Mouse (Mus musculus) right cerebral cortex, postnatal 36 days (tissue): ENCODE measurements at regions not wholly inside any gene's neighbourhood (a gene's known extent, or its start where the extent isn't known, plus 50 kb on each side); places are given as distances from the start of the nearest gene placed in this dataset.
A peak's percentile ranks its signal among the peaks of the same experiment; 100 is the strongest.

ENCODE experiments used
- DNase-seq, 2 experiments: peaks; one replicate each; pipeline ENCODE4 v3.0.0; 2022; ENCODE audit warnings: low spot score in 2 of 2, mixed read lengths in 1 of 2

DNA sequence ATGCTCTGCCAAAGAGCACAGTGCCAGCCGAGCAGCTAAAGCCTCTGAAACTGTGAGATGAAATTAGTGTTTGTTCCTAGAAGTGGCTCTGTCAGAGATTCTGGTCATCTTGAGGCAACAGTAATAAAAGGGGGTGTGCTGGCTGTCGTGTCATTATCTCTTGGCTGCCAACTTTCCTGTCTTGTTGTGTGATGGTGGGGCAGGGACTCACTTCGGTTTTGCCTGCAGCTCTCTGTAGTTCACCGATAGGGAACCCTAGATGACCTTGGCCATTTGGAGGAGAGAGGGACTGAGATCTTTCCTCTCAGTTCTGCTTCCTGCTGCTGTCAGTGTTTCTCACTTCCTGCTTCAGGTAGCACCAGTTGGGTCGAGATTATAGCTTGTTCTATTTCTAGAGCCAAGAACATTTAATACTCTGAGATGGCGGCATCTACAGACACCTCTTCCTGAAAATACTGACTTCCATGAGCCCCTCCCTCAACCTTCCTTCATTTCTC, 159.8 kb upstream of the Kbtbd8 start:
- DNase-seq = no peak

DNA sequence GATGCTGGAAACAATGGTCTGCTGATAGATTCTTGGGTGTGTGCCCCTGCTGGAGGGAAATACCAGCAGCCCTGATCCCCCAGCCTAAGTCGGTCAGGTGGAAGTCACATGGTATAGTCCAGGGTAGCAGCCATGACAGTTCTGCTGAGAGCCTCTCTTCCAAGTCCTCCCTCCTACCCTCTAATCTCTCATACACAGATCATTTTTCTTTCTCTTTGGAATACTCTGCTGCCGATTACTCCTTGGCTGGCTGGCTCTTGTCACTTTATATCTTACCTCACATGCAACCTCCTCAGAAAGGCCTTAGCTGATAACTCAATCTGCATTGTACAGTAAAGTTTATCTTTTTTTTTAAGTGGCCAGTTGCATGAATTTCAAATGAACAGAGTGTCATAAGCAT, 162.5 kb upstream of the Kbtbd8 start:
- DNase-seq = no peak

DNA sequence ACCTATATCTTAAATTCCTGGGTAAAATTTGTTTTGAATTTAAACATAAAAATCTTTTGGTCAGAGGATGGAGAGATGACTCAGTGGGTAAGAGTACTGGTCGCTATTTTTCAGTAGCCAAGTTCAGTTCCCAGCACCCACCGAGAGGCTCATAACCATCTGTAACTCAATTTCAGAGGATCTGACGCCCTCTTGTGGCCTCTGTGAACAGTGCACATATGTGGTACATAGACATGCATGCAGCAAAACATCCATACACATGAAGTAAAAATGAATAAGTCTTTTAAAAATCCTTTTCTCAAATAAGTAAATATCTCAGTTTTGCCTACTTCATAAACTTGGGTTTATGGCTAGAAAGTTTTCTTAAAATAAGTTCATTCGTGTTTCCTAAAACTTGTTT, 163.4 kb upstream of the Kbtbd8 start:
- DNase-seq = no peak

DNA sequence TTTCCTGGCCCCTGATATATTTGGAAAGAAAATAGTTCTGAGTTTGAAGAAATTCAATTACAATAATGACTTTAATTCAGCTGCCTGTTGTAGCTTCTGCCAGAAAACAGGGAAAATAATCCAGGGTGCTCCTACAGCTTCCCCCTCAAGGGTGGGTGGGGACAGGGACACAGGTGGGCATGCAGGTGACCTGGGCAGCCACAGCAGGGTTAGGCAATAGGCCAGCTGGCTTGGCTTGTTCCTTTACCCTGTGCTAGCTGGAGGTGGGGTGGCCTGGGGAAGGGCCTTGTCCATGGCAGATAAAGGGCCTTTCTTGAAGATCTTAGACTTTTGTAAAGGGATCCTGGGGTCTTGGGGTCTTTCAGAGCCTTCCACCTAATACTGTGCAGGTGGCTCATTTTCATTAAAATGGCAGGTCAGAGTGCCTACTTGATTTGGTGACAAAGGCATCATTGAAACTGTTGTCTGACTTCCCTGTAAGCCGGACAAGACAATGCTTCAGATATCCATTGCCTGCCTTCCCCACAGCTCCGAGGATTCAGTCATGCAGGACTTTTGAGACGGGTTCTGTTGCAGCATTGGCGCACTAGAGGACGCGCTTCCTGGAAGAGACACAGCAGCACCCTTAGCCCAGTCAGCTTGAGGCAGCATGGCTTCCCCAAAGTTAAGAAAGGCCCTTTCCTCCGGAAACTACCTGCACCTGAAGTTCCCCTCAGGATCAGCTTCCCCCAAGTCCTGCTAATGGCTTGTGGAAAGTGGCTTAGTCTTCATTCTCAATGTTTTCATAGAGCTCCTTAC, 164.9 kb upstream of the Kbtbd8 start:
- no peak for DNase-seq

DNA sequence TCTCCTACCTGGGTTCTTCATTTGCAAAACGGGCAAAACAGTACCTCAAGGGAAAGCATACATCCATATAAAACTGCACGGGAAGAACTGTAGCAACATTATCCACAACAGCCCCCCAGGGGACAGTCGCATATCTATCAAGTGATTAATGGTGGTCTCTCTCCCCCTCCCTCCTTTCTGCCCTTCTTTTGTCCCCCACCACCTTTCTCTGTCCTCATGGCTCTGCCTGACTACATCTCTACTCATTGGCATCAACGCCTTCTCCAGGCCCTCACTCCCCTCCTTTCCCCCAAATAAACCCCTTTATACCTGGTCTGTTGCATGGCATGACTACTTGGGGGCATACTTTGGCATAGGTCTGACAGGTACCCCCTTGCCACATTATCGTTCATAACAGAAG, 166.1 kb upstream of the Kbtbd8 start:
- DNase-seq = no peak

DNA sequence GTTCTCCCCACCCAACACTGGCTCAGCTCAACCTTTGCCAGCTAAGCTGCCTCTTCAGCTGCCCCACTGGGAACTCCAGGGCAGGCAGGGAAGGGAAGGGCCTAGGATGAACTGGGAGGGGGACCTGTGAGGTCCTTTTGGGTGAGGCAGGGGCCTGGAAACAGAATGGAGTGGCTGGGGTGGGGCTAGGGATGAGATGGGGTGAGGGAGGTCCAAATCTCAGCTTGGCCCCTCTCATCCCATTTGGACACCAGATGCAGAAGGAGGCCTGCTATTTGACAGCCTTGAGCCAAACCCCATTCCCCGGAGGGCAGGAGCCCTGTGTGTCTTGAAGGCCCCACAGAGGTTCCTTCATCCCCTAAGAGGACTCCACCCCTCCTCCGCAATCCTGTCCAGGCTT, 166.7 kb upstream of the Kbtbd8 start:
- DNase-seq = no peak

DNA sequence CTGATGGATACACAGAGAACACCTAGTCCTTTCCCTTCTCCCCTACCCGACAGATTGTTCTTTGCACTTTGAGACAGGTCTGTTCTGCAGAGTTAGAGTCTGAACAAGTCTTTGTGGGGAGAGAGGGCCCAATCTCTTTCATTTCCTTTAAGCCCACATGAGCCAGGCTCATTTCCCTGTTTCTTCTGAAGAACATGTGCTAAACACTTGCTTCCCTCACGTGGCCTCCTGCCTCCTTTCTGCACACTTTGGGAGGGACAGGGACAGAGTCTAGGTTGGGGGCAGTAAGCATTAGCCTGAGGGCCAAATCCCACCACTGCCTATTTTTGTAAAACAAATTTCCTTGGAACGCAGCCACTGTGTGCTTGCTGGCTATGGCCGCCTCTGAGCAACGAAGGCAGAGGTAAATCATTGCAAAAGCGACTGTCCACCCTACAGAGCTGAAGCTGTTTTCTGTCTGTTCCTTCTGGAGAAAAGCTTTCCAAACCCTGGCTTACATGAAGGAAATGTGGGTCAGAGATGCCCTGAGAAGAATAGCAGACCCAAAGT, 170.6 kb upstream of the Kbtbd8 start:
- no peak for DNase-seq

DNA sequence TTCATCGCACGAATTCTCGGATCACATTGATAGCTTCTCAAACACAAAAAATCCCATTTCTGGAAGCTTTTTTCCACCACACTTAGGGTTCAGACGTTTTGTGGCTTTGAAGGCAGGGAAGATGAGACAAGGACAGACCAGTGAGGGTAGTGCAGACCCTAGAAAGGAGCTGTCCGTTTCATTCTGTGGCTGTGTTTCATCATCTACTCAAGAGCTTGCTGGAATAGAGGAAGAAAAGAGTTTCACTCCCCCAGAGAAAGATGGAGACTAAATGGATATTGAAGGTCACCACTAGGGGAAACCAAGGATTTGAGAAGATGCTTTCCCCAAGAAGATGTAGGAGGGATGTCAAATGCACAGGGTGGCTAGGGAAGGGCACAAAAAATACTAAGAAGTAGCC, 171.3 kb upstream of the Kbtbd8 start:
- DNase-seq = no peak

DNA sequence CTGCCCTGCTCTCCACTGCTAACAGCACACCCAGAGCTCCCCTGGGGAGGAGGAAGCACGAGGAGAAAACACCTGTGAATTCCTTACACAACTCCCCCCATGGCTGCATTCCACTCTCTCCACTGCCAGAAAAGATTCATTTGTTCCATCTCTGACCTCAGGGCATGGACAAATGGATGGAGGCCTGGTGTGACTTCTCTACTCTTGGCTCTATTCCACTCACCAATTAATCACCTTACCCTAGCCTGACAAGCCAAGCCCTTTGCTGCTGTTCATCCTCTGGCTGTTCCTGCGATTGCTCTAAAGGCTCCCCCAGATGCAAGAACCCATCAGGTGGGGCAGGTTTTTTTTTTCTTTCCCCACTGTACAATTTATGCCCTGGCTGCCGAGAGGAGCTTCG, 172.8 kb upstream of the Kbtbd8 start:
- no peak for DNase-seq

DNA sequence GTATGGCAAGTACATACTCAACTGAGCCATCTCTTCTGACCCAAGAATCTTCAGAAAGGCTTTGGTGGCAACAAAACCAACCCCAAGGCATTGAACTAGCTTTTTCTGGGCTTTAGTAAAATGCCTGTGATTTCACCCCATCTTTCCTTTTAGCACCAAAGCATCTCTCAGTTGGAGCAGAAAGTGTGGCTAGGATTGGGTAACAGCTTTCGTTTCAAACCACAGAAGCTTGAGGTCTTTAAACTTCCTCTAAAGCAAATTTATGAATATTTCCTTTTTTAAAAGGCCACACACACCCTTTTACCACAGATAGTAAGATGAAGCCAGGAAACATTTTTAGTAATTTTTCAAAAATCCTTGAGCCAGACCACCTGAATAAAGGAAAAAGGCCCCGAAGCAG, 178.1 kb upstream of the Kbtbd8 start:
- no peak for DNase-seq

DNA sequence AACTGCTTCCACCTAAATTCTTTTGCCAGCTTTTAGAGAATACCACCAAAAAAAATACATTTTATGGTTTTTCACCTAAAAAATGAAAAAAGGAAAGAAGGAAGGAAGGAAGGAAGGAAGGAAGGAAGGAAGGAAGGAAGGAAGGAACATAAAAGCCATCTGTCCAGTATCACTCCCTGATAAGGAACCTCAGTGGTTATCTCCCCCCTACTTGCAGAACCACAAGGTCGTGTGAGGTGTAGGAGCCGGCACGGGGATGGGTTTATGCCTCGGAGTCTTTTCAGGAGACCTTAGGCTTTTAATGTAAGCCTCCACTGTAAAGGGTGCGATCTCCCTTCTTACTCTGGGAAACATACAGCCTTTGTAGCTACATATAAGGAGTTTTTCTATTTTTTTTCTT, 180.8 kb upstream of the Kbtbd8 start:
- no peak for DNase-seq

DNA sequence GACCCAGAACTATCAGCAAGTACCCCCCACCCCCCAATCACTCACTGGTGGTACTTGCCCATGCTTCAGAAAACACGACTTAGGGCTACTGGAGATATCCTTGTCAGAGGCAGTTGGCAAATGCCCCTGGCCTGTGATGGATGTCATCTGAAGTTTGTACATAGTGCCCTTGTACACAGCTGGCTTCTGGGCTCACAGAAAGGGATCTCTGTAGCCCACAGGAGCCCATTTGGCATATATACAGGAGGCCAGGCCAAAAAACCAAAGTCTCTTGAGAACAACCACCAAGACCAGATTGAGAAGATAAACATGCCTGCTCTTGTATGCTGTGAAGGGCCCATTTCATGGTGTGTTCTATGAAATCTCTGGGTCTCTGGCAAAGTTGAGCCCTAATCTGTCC, 181.3 kb upstream of the Kbtbd8 start:
- DNase-seq = no peak

DNA sequence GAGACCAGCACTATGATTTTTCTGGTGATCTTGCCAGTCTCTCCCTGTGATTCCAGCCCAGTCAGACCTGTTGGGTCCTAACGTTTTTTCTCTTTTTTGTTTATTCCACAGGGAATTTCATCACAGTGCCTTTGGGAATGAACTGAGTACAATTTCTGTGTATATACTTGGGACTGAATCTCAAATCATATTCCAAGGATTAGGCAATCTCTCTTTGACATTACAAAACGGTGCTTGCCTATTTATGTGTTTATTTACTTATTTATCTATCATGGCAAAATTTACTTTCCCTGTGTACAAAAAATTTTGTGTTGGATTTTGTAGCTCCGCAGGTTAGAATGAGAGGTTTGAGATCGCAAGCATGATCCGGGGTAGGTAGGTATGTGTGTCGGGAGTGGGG, 189.2 kb upstream of the Kbtbd8 start:
- DNase-seq = no peak

DNA sequence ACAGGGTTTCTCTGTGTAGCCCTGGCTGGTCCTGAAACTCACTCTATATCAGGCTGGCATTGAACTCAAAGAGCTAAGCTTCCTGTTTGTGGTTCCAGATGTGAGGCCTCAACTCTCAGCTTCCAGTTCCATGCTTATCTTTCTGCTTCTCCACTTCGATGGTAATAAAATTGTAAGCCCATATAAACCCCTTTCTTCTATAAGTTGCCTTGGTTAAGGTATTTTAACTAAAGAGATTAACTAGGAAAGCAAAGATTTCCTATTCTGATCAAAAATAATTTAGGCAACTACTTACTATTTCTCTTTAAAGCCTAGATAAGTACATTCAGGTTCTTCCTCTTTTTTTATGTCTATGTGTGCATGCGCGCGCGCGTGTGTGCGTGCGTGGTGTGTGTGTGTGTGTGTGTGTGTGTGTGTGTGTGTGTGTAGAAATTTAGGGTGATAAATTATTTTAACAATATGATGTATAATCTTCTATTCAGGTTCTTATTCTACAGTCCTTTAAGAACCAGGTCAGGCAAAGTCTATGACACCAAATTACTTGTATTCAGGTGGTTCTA, 190.3 kb upstream of the Kbtbd8 start:
- DNase-seq = no peak

DNA sequence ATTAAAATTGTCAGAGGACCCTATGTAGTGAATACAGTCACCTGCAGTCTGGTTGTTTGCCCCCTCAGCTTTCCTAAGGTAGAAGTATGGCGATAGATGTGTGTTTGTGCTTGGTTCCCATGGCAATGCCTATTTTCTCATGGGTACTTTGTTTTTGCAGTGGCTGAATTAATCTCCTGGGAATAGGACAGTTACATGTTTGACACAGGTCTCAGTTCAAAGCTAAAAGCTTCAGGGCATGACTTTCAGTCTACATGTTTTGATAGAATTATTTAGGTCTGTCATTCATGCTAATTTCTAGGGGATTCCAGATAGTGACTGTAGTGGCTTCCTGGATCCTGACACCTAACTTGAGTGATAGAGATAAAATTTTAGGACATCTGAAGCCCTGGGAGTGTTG, 191.6 kb upstream of the Kbtbd8 start:
- no peak for DNase-seq

DNA sequence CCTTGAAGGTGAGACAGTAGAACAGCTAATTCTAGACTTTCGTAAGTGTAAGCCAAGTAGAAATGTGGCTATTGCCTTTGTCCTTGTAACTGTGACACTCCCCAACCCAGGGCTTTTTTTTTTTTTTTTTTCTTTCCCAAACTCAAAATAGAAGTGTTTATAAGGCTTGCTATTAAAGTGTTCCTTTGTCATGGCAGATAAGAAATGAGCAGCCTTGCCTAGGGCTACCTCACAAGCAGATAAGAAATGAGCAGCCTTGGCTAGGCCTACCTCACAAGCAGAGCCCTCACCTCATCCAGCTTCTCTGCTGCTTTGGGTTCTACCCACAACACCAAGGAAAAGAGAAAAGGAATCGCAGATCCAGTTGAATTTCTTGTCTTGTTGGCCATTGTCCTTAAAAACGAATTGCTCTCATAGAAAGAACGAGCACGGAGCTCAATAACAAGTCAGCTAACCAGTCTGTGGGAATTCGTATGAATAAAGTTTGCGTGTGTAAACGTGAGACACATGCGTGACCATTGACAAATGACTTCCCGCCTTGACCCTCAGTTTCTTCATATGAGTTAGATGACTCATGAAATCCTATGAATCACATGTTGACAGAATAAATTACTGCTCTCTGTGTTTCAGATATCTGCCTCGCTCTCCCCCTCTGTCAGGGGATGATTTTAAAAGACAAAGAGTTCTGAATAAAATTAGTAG, 192.6 kb upstream of the Kbtbd8 start:
- no peak for DNase-seq

DNA sequence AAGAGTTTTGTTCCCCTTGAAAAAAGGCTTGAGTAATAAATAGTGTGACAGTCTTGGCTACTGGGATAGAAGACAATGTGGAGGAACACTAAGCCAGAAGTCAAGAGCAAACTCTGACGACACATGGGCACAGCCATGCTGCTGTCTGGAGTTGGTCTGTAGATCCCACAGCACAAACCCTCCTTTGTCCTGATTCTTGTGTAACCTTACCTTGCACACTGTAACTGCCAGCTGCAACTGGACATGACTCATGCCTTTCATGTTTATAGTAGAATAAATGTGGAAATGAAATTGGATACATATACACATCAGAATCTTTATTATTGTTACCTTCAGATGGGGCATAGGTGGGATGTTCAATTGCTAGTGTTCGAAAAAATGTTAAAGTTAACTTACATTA, 195.3 kb upstream of the Kbtbd8 start:
- no peak for DNase-seq

DNA sequence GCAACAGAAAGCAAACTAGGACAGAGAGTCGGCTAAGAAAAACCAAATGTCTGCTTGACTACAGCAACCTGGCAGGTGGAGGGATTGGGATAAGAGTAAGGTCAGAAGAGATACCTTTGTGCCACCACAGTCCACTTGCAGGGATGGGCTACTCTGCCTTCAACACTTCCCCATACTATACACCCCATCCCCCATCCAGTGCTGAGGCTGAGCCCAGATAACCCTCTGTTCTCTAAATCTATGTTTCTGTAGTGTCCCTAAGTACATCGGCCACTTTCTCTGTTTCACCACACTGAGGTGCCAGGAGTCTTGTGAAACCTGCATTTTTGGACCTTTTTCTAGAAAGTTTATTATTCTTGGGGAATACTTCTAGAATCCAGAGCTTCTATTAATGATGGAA, 196.3 kb upstream of the Kbtbd8 start:
- DNase-seq = no peak

DNA sequence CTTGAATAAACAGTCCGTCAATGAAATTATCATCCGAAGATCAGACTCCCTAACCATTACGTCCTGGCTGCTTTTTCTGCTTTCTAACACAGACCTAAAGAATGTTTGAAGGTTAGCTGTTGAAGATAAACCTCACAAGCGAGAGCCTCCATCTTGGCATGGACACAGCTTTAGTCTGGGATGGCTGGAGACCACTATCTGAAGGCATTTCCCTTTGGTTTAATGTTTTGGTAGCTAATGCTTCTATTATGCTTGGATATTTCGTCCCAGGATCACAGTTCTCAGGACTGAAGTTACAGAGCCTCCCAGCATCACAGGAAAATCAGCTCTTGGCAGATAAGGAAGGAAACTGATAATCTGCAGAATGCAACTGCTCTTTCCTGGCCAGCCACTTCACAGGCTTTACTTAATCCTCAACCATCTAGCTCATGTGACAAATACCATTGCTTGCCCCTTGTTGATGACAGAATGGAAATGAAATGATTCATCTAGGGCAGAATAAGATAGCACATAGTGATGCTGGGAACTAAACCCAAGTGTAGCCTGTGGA, 197.8 kb upstream of the Kbtbd8 start:
- no peak for DNase-seq

DNA sequence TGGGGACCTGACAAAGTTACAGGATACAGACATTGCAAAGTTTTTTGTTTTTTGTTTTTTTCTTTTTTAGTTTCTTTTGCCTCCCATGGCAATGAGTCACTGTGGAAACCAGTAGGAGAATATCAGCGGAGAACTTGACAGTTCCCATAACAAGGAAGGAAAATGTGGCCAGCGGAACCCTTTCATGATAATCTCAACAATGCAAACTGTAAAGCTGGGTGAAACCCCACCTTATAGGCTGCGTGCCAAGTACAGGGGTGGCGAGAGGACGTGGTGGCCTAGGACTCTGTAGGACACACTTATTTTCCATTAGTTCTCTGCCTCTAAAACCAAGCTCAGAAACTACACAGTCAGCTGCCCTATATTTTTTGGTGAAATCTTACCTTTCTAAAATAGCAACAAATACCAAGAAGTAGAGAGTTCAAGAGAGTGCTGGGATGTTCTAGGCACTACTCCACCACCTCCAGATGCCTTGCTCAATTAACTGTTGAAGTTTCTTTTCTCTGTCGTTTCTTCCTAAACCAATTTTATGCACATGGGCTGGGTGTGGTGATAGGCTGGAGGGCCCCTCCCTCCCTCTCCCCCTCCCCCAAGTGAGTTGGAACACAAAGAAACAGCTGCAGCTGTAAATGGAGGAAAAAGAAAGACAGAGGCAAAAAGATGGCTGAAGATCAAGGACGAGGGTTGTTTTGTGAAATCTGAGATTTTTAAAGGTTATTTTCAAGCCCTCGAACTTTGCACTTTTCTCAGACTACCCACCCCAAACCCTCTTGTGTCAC, 201.0 kb upstream of the Kbtbd8 start:
- DNase-seq = peak in 1 of 2 experiments; percentile 7

DNA sequence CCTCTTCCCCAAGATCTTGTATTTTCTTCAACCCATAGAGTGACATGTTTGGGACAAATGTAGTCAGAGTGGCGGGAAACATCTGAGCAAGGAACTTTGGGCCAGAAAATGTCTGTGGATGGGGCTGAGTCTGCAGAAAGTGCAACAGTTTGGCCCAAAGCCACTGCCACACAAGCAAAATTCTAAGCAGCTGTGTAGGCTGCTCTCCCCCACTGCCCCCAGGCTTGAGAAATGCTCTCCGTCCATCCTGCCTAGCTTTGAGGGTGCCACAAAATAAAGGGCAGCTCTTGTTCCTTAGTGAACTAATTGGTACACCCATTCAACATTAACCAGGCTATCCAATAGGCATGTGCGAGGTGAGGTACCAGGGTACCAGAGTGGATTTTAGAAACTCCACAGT, 205.2 kb upstream of the Kbtbd8 start:
- DNase-seq = no peak

DNA sequence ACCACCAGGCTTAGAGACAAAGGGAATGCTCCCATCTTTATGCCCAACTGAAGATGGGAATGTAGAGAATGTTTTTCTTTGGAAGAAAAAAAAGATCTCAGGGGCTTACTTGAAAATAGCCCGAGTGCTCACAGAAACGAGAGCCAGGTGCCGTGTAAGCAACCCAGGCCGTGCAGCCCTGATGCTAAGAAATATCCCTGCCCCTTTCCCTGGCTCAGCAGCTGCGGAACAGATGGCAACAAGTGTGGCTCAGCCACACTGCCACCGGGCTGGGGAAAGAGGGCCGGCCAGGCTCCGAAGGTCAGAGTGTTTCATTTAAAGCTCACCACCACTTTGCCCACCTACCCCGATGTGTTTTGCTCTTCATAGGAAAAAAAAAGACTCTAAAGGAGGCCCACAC, 205.7 kb upstream of the Kbtbd8 start:
- no peak for DNase-seq
